Mouse (Mus musculus) testis, adult 2 months (tissue): ENCODE measurements around the gene Zscan21.

Experiments used
- CTCF ChIP-seq: fragments of 200-500 bp; IDR thresholded peaks from 2 replicates; pipeline ENCODE4 v1.5.1; 2012; ENCODE audit warnings: low read depth, mild to moderate bottlenecking, inconsistent platforms, low read length, moderate library complexity; ENCODE audit not compliant: control insufficient read depth, insufficient read depth, insufficient replicate concordance
- POLR2A ChIP-seq: fragments of 200-500 bp; IDR thresholded peaks from 2 replicates; pipeline ENCODE4 v1.6.1; 2012; ENCODE audit warnings: low read depth, mild to moderate bottlenecking, inconsistent platforms, low read length, moderate library complexity; ENCODE audit not compliant: control insufficient read depth

DNA sequence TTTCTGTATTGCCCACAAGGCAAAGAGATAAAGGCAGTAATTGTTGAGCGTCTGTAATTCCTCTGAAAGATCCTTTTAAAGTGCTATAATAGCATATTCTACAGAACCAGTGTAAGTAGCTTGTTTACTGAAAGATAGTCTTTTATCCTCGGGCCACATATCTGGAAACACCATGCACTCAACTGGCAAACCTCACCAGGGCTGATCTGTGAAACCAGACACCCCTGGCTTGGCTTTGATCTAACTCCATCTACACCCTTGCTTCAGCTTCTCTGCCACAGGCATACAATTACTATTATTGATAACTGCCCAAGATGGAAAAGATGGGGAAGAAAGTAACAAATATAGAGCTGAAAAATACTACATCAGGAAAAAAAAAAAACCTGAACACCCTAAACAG, 32.2 kb upstream of the Zscan21 start:
- no peak for TF ChIP-seq POLR2A
- TF ChIP-seq CTCF = no peak
